Mouse (Mus musculus) heart, postnatal 25 days (tissue): Measurements from ENCODE around the gene Bphl. TPM values are rescaled to one million over a fixed set of nuclear protein-coding genes. Genes with fewer than 3 reads are reported as not detected.
A peak's percentile ranks its signal among the peaks of the same experiment; 100 is the strongest.
"Not testable (repeated sequence)": the region's sequence is repeated elsewhere in the genome, so short reads cannot be mapped to it uniquely, and the experiment has no call there.

Source experiments
- DNase-seq: peaks from one replicate; pipeline ENCODE4 v3.0.0; 2022; ENCODE audit warnings: low spot score
- intact Hi-C: fragments of 180-260 bp; cut with DNase I; formaldehyde crosslinking; loops from one replicate; pipeline ENCODE4 v1.15.1; 2025
- total RNA-seq, 2 experiments: library from RNA; stranded (reverse); gene quantifications; 2 replicates each; pipeline ENCODE4 v1.2.3; 2021

Gene Bphl
- total RNA-seq, 2 experiments from 2014 or later: 34.8 to 39.7 TPM

DNA sequence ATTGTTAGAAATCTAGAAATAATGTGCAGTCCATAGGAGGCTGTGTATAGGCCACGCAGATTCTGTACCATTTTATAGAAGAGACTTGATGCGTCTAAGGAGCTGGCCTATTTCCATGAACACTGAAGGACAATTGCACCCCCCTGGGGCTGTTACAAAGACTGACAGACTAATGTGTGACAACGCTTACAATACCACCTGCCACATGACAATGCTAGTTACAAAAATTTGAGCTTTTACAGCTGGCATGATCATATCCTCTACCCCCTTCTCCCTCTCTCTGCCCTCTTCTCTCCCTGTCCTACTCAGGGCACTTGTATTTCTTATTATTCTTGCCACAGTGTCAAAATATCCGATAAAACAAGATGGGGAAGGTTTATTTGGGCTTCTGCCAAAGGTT is 44.5 kb downstream of the Bphl start:
- intact Hi-C loops: no loop called here
- DNase-seq: no peak

GRCm38 (mm10) chr13:34084026-34084750 is 46.8 kb downstream of the Bphl start:
- peak; percentile 69 for DNase-seq
- intact Hi-C loops: no loop called here

GRCm38 (mm10) chr13:34087052-34087812 is 49.8 kb downstream of the Bphl start:
- intact Hi-C loops: no loop called here
- no peak for DNase-seq

DNA sequence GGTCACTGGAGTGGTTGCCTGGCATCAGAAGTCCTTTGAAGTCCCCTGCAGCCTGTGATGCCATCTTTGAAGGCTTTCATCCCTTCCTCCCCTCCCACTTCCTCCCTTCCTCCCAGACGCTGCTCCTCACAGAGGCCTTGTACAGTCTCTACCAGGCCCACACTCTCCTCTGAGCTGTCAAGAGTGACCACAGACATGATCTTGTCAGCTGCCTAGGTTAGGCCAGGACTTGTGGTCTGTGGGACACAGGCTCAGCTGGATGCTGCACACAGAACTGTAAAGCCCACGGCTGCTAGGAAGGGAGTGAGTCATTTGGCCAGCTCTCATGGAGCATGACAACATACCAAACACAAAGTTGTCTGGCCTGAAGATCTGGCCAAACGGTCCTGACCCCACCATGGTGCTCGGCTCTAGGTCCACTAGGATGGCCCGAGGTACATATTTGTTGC is 50.8 kb downstream of the Bphl start:
- DNase-seq, intact Hi-C loops: not testable (repeated sequence)

DNA sequence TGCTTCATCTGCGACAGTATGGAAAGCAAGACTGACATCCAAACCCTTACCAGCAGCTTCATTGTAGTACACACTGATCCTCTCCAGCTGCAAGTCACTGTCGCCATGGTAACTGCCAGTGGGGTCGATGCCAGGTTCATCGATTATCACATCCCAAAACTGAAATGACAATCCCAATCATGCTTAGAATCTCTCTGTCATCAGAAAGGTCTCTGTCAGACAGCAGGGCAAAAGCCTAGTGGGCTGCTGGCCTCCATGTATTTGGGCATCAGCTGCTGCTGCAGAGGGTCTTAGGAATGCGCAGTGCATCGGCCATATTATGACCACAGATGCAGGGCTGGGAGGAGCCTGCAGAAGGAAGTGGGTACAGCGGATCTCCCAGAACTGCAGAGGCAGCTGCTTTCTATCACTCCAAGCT is 51.5 kb downstream of the Bphl start:
- intact Hi-C loops: no loop called here
- DNase-seq: no peak

GRCm38 (mm10) chr13:34089358-34089757 is 52.0 kb downstream of the Bphl start:
- intact Hi-C loops: no loop called here
- DNase-seq: no peak

DNA sequence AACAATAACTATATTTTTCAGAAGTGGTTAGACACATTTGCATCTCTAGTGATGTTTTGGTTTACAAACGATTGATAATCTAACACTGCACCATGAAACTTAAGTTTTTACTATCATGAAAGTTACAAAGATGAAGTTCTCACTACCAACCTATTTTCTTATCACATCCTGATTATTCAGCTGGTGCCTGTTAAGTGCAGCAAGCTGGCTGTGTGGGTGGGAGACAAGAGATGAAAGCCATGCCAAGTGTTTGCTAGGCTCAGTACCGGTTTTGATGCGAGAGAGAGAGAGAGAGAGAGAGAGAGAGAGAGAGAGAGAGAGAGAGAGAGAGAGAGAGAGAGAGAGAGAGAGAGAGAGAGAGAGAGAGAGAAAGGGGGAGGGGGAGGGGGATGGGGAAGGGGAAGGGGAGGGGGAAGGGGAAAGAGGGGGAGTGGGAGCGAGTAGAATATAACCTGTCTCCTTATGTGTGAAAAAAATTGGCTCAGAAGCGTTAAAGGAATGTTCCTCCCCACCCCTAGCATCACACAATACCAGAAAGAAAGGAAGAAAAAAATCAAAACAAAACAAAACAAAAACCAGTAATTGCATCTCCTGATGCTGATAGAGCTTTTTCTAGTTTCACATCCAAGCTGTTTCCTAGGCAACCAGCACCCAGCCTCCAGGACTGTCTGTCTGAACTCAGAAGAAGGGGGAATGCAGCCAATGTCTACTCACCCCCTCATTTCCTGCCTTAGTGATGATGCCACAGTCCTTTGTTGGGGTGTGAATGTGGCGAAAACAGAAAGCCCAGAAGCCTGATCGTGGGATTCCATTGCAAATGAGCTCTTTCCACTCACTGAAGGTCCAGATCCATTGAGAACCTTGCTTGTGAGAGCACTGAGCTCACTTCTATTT is 58.4 kb downstream of the Bphl start:
- DNase-seq: no peak
- intact Hi-C loops: loop anchor here (2.0 kb wide), 1 partner anchor 17 kb away; the partner anchor contains the start of gene Tubb2a

GRCm38 (mm10) chr13:34096455-34096854 is 59.1 kb downstream of the Bphl start:
- intact Hi-C loops: loop anchor here (2.0 kb wide), 1 partner anchor 18 kb away; the partner anchor contains the start of gene Tubb2a
- no peak for DNase-seq

- intact Hi-C loops: loop anchor here (2.0 kb wide), 1 partner anchor 18 kb away; the partner anchor contains the start of gene Tubb2a
These were observed 59.7 kb downstream of the Bphl start for GRCm38 (mm10) chr13:34097086-34097485.

GRCm38 (mm10) chr13:34100733-34101132 is 63.3 kb downstream of the Bphl start:
- intact Hi-C loops: no loop called here
- DNase-seq: no peak

More at GRCm38 (mm10) chr13:34097086-34097485, 59.7 kb downstream of the Bphl start:
- DNase-seq: no peak

- no peak for DNase-seq
- intact Hi-C loops: no loop called here
These were observed 63.9 kb downstream of the Bphl start for GRCm38 (mm10) chr13:34101247-34101646.

GRCm38 (mm10) chr13:34101908-34102307 is 64.5 kb downstream of the Bphl start:
- DNase-seq: no peak
- intact Hi-C loops: no loop called here

DNA sequence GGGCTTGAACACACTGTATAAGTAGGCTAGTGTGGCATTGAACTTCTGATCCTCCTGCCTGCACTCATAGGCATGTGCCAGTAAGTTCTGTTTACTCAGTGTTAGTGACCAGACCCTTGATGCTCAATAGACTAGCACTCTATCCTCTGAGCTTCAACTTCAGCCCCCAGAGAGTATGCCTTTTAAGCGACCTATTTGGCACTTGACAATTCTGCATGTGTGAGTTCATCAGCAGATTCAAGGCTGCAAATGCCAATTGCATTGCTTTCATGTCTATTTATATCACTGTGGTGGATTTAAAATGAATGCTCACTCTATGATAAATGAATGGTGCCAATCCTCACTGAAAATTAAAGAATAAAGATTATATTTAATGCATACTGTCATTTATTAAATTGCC is 68.0 kb downstream of the Bphl start:
- intact Hi-C loops: no loop called here

GRCm38 (mm10) chr13:34106256-34106655 is 68.9 kb downstream of the Bphl start:
- intact Hi-C loops: no loop called here
- DNase-seq: no peak

More for the DNA sequence above, 68.0 kb downstream of the Bphl start:
- no peak for DNase-seq

- intact Hi-C loops: no loop called here
These were observed 69.6 kb downstream of the Bphl start for GRCm38 (mm10) chr13:34106999-34107398.

GRCm38 (mm10) chr13:34109035-34109676 is 71.8 kb downstream of the Bphl start:
- DNase-seq: no peak
- intact Hi-C loops: no loop called here

More at GRCm38 (mm10) chr13:34106999-34107398, 69.6 kb downstream of the Bphl start:
- DNase-seq: no peak

DNA sequence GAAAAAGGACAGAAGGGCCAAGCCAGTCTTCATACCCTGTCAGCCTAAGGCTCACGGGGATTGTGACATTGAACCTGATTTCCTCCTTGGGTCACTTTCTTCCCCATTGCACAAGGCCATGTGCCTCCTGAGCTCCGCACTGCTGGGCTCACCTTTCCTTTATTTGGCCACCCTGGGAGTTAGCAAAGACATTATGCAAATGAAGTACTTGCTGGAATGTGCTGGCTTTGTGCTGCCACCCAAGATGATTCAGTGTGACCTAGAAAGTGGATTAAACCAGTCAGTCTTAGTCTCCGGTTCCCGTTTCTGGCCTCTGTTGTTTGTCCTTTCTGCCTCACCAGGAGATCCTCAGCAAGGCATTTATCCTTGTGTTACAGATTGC is 72.3 kb downstream of the Bphl start:
- intact Hi-C loops: no loop called here
- DNase-seq: no peak

GRCm38 (mm10) chr13:34111019-34111418 is 73.6 kb downstream of the Bphl start:
- intact Hi-C loops: no loop called here
- no peak for DNase-seq

- intact Hi-C loops: no loop called here
- no peak for DNase-seq
These were observed 74.5 kb downstream of the Bphl start for GRCm38 (mm10) chr13:34111878-34112277.
